Mouse (Mus musculus): ENCODE results near the gene Runx3. TPM values are rescaled to one million over a fixed set of nuclear protein-coding genes. Genes with fewer than 3 reads are reported as not detected.

The Runx3 gene
- 0.06 TPM in 1 of 2 replicates, not detected in the other for polyA plus RNA-seq (2015; fragmentation: Nextera tagmentation; extraction: Ambion mirVana)

GRCm38 (mm10) chr4:135120342-135121100, at the start of gene Runx3:
Gene Runx3 (plus strand): TSS chr4:135120652.
- no peak within 1 kb of the TSS for H3K4me2 ChIP-seq (replicated peaks; ENCODE audit: low read depth, low read length)
- H3K27ac ChIP-seq (ENCODE audit: low read length): no peak within 1 kb of the TSS
- ATAC-seq (ENCODE audit: low FRiP score, low TSS enrichment): no peak
- WGBS: 82% methylated on average over 18 of the region's 18 CpGs
- H3K9me3 ChIP-seq (ENCODE audit: low read length): no peaks in the 10 kb centered on the region
- H3K27me3 ChIP-seq (ENCODE audit: insufficient read depth, low read length): no peaks in the 10 kb centered on the region
- H3K4me1 ChIP-seq (ENCODE audit: insufficient read depth, low read length): no peaks in the 10 kb centered on the region
- no peak within 1 kb of the TSS for H3K9ac ChIP-seq (replicated peaks; ENCODE audit: low read length)
- no peak within 1 kb of the TSS for H3K4me3 ChIP-seq (ENCODE audit: low read length)
- no peaks in the 10 kb centered on the region for H3K36me3 ChIP-seq (ENCODE audit: insufficient read depth, low read length)

- Histone ChIP-seq H3K36me3 (ENCODE audit: insufficient read depth, low read length) (no peaks in the 10 kb centered on the region), H3K4me2 (replicated peaks; ENCODE audit: low read depth, low read length) (no peak overlapping the region), H3K27ac (ENCODE audit: low read length) (no peak overlapping the region), H3K9me3 (ENCODE audit: low read length) (no peaks in the 10 kb centered on the region), H3K4me3 (ENCODE audit: low read length) (no peak overlapping the region), H3K27me3 (ENCODE audit: insufficient read depth, low read length) (no peaks in the 10 kb centered on the region), H3K9ac (replicated peaks; ENCODE audit: low read length) (no peak overlapping the region), H3K4me1 (ENCODE audit: insufficient read depth, low read length) (no peaks in the 10 kb centered on the region)
- ATAC-seq (ENCODE audit: low FRiP score, low TSS enrichment): no peak
- 90% methylated on average over 6 of the region's 6 CpGs for WGBS
Measured at GRCm38 (mm10) chr4:135072671-135073070, 47.8 kb upstream of the Runx3 start.

- ATAC-seq (ENCODE audit: low FRiP score, low TSS enrichment): no peak
- H3K36me3 ChIP-seq (ENCODE audit: insufficient read depth, low read length): no peaks in the 10 kb centered on the region
- H3K9ac ChIP-seq (replicated peaks; ENCODE audit: low read length): no peak overlapping the region
- WGBS: 61% methylated on average over 10 of the region's 10 CpGs
- no peak overlapping the region for H3K4me2 ChIP-seq (replicated peaks; ENCODE audit: low read depth, low read length)
- no peak overlapping the region for H3K27ac ChIP-seq (ENCODE audit: low read length)
- no peaks in the 10 kb centered on the region for H3K9me3 ChIP-seq (ENCODE audit: low read length)
- no peaks in the 10 kb centered on the region for H3K27me3 ChIP-seq (ENCODE audit: insufficient read depth, low read length)
- H3K4me3 ChIP-seq (ENCODE audit: low read length): no peak overlapping the region
- H3K4me1 ChIP-seq (ENCODE audit: insufficient read depth, low read length): no peaks in the 10 kb centered on the region
Measured at GRCm38 (mm10) chr4:135073523-135073922, 46.9 kb upstream of the Runx3 start.

GRCm38 (mm10) chr4:135074646-135075045, 45.8 kb upstream of the Runx3 start:
- Histone ChIP-seq H3K36me3 (ENCODE audit: insufficient read depth, low read length) (no peaks in the 10 kb centered on the region), H3K27me3 (ENCODE audit: insufficient read depth, low read length) (no peaks in the 10 kb centered on the region), H3K9me3 (ENCODE audit: low read length) (no peaks in the 10 kb centered on the region), H3K4me1 (ENCODE audit: insufficient read depth, low read length) (no peaks in the 10 kb centered on the region), H3K27ac (ENCODE audit: low read length) (no peak overlapping the region), H3K4me2 (replicated peaks; ENCODE audit: low read depth, low read length) (no peak overlapping the region), H3K4me3 (ENCODE audit: low read length) (no peak overlapping the region), H3K9ac (replicated peaks; ENCODE audit: low read length) (no peak overlapping the region)
- WGBS: 56% methylated on average over 4 of the region's 4 CpGs
- no peak for ATAC-seq (ENCODE audit: low FRiP score, low TSS enrichment)

GRCm38 (mm10) chr4:135075360-135075759, 45.1 kb upstream of the Runx3 start:
- Histone ChIP-seq H3K4me2 (replicated peaks; ENCODE audit: low read depth, low read length) (no peak overlapping the region), H3K9ac (replicated peaks; ENCODE audit: low read length) (no peak overlapping the region), H3K4me1 (ENCODE audit: insufficient read depth, low read length) (no peaks in the 10 kb centered on the region), H3K27me3 (ENCODE audit: insufficient read depth, low read length) (no peaks in the 10 kb centered on the region), H3K36me3 (ENCODE audit: insufficient read depth, low read length) (no peaks in the 10 kb centered on the region), H3K4me3 (ENCODE audit: low read length) (no peak overlapping the region), H3K27ac (ENCODE audit: low read length) (no peak overlapping the region), H3K9me3 (ENCODE audit: low read length) (no peaks in the 10 kb centered on the region)
- WGBS: 77% methylated on average over 6 of the region's 6 CpGs
- no peak for ATAC-seq (ENCODE audit: low FRiP score, low TSS enrichment)

- Histone ChIP-seq H3K9me3 (ENCODE audit: low read length) (no peaks in the 10 kb centered on the region), H3K4me1 (ENCODE audit: insufficient read depth, low read length) (no peaks in the 10 kb centered on the region), H3K27me3 (ENCODE audit: insufficient read depth, low read length) (no peaks in the 10 kb centered on the region), H3K9ac (replicated peaks; ENCODE audit: low read length) (no peak overlapping the region), H3K4me3 (ENCODE audit: low read length) (no peak overlapping the region), H3K36me3 (ENCODE audit: insufficient read depth, low read length) (no peaks in the 10 kb centered on the region), H3K27ac (ENCODE audit: low read length) (no peak overlapping the region), H3K4me2 (replicated peaks; ENCODE audit: low read depth, low read length) (no peak overlapping the region)
- no peak for ATAC-seq (ENCODE audit: low FRiP score, low TSS enrichment)
- WGBS: 86% methylated on average over 5 of the region's 5 CpGs
Measured at GRCm38 (mm10) chr4:135076611-135077010, 43.8 kb upstream of the Runx3 start.

GRCm38 (mm10) chr4:135077196-135077595, 43.3 kb upstream of the Runx3 start:
- H3K27me3 ChIP-seq (ENCODE audit: insufficient read depth, low read length): no peaks in the 10 kb centered on the region
- H3K36me3 ChIP-seq (ENCODE audit: insufficient read depth, low read length): no peaks in the 10 kb centered on the region
- 80% methylated on average over 9 of the region's 9 CpGs for WGBS
- H3K9ac ChIP-seq (replicated peaks; ENCODE audit: low read length): no peak overlapping the region
- no peak overlapping the region for H3K4me3 ChIP-seq (ENCODE audit: low read length)
- ATAC-seq (ENCODE audit: low FRiP score, low TSS enrichment): no peak
- no peaks in the 10 kb centered on the region for H3K4me1 ChIP-seq (ENCODE audit: insufficient read depth, low read length)
- no peak overlapping the region for H3K4me2 ChIP-seq (replicated peaks; ENCODE audit: low read depth, low read length)
- no peaks in the 10 kb centered on the region for H3K9me3 ChIP-seq (ENCODE audit: low read length)
- H3K27ac ChIP-seq (ENCODE audit: low read length): no peak overlapping the region

- Histone ChIP-seq H3K27ac (ENCODE audit: low read length) (no peak overlapping the region), H3K4me2 (replicated peaks; ENCODE audit: low read depth, low read length) (no peak overlapping the region), H3K36me3 (ENCODE audit: insufficient read depth, low read length) (no peaks in the 10 kb centered on the region), H3K27me3 (ENCODE audit: insufficient read depth, low read length) (no peaks in the 10 kb centered on the region), H3K9ac (replicated peaks; ENCODE audit: low read length) (no peak overlapping the region), H3K4me3 (ENCODE audit: low read length) (no peak overlapping the region), H3K4me1 (ENCODE audit: insufficient read depth, low read length) (no peaks in the 10 kb centered on the region), H3K9me3 (ENCODE audit: low read length) (no peaks in the 10 kb centered on the region)
- 66% methylated on average over 23 of the region's 23 CpGs for WGBS
- no peak for ATAC-seq (ENCODE audit: low FRiP score, low TSS enrichment)
Measured at GRCm38 (mm10) chr4:135079859-135080640, 40.4 kb upstream of the Runx3 start.

GRCm38 (mm10) chr4:135080641-135080920, 39.9 kb upstream of the Runx3 start:
- Histone ChIP-seq H3K36me3 (ENCODE audit: insufficient read depth, low read length) (no peaks in the 10 kb centered on the region), H3K4me1 (ENCODE audit: insufficient read depth, low read length) (no peaks in the 10 kb centered on the region), H3K9ac (replicated peaks; ENCODE audit: low read length) (no peak overlapping the region), H3K4me3 (ENCODE audit: low read length) (no peak overlapping the region), H3K27ac (ENCODE audit: low read length) (no peak overlapping the region), H3K4me2 (replicated peaks; ENCODE audit: low read depth, low read length) (no peak overlapping the region), H3K9me3 (ENCODE audit: low read length) (no peaks in the 10 kb centered on the region), H3K27me3 (ENCODE audit: insufficient read depth, low read length) (no peaks in the 10 kb centered on the region)
- WGBS: 47% methylated on average over 7 of the region's 7 CpGs
- ATAC-seq (ENCODE audit: low FRiP score, low TSS enrichment): no peak

GRCm38 (mm10) chr4:135083089-135083488, 37.4 kb upstream of the Runx3 start:
- no peak overlapping the region for H3K4me3 ChIP-seq (ENCODE audit: low read length)
- 68% methylated on average over 6 of the region's 6 CpGs for whole genome bisulfite sequencing
- H3K4me2 ChIP-seq (replicated peaks; ENCODE audit: low read depth, low read length): no peak overlapping the region
- no peaks in the 10 kb centered on the region for H3K36me3 ChIP-seq (ENCODE audit: insufficient read depth, low read length)
- no peaks in the 10 kb centered on the region for H3K9me3 ChIP-seq (ENCODE audit: low read length)
- no peak overlapping the region for H3K9ac ChIP-seq (replicated peaks; ENCODE audit: low read length)
- H3K27me3 ChIP-seq (ENCODE audit: insufficient read depth, low read length): no peaks in the 10 kb centered on the region
- no peak overlapping the region for H3K27ac ChIP-seq (ENCODE audit: low read length)
- no peak for ATAC-seq (ENCODE audit: low FRiP score, low TSS enrichment)
- no peaks in the 10 kb centered on the region for H3K4me1 ChIP-seq (ENCODE audit: insufficient read depth, low read length)

Data from kidney, embryonic 16.5 days (tissue).